Mouse (Mus musculus) lung, embryonic 14.5 days (tissue): Measurements from ENCODE around the gene Mrpl21. TPM values are rescaled to one million over a fixed set of nuclear protein-coding genes. Genes with fewer than 3 reads are reported as not detected.

ENCODE experiments used
- ATAC-seq: fragments of 200-750 bp; cut with Nextera tagmentation; 2 replicates; pipeline ENCODE4 v1.8.0; 2017; ENCODE audit warnings: mild to moderate bottlenecking, moderate TSS enrichment, moderate library complexity; ENCODE audit not compliant: insufficient read depth
- DNase-seq: peaks from one replicate; pipeline ENCODE4 v3.0.0-alpha.2; 2015
- H3K27ac ChIP-seq: fragments of 300-500 bp; sonication (generic); 2 replicates; pipeline ENCODE4 v1.5.1; 2014; ENCODE audit warnings: low read depth, mild to moderate bottlenecking, moderate library complexity
- H3K27me3 ChIP-seq: fragments of 300-500 bp; sonication (generic); 2 replicates; pipeline ENCODE4 v1.6.1; 2014; ENCODE audit warnings: low read length, control low read depth; ENCODE audit not compliant: insufficient read depth
- H3K36me3 ChIP-seq: fragments of 300-500 bp; sonication (generic); 2 replicates; pipeline ENCODE4 v1.6.1; 2014; ENCODE audit warnings: control low read depth; ENCODE audit not compliant: insufficient read depth
- H3K4me1 ChIP-seq: fragments of 300-500 bp; sonication (generic); 2 replicates; pipeline ENCODE4 v1.6.1; 2014; ENCODE audit warnings: antibody characterized with exemption, control low read depth; ENCODE audit not compliant: insufficient read depth
- H3K4me2 ChIP-seq: fragments of 300-500 bp; sonication (generic); 2 replicates; pipeline ENCODE4 v1.6.1; 2014; ENCODE audit warnings: mild to moderate bottlenecking
- H3K4me3 ChIP-seq: fragments of 300-500 bp; sonication (generic); 2 replicates; pipeline ENCODE4 v1.5.1; 2014; ENCODE audit warnings: low read depth, low read length
- H3K9ac ChIP-seq: fragments of 300-500 bp; sonication (generic); 2 replicates; pipeline ENCODE4 v1.6.1; 2014
- H3K9me3 ChIP-seq: fragments of 300-500 bp; sonication (generic); 2 replicates; pipeline ENCODE4 v1.6.1; 2016; ENCODE audit warnings: low read depth, low read length, control low read depth
- CTCF ChIP-seq: IDR thresholded peaks from 2 replicates; pipeline ENCODE4 v1.5.1; 2016; ENCODE audit warnings: antibody characterized with exemption, low read depth
- WGBS: fragments of 180-500 bp; shearing (Covaris S2); extraction: QIAGEN DNeasy Blood & Tissue Kit; methylation state at CpG from one replicate; pipeline ENCODE4 v1.1.7; 2014; 5-methylcytosine and 5-hydroxymethylcytosine counted together
- polyA plus RNA-seq: library from polyadenylated mRNA; unstranded; fragments of >200 nt; fragmentation: Nextera tagmentation; extraction: Ambion mirVana; gene quantifications from 2 replicates; pipeline ENCODE4 v1.2.1, GENCODE M21; 2014

The Mrpl21 gene
- polyA plus RNA-seq, 1 experiment from 2014 or later = 127 TPM

DNA sequence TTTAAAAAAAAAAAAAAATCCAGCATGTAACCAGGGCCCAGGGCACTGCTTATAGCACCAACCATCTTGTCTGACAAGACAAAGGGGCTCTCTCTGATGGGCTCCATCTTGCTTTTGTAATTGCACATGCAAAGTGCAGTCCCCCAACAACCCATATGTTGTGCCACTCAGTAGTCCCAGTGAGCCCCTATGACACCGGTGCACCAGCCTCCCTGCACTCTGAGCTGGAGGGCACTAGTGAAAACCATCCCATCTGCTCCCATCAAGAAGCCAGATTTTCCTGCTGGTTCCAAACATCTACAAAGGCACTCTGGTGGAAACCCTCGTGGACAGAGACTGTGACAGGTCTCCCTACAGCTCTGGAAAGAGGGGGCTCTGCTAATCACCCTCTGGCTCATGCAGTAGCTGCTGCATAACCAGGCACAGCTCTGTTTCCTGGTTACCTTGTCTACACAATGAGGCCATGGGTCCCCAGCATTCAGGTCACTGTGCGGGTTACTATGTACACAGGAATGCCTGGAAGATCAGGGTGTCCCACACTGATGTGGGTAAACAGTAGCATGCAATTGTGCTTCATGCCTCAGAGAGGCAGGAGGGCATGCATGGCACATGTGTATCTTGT lies 6.8 kb upstream of the Mrpl21 start:
- H3K4me1 ChIP-seq = no peaks in the 10 kb centered on the region
- WGBS = 84% methylated on average over 3 of the region's 3 CpGs
- TF ChIP-seq CTCF = no peak
- no peak overlapping the region for H3K4me3 ChIP-seq
- no peak for DNase-seq
- H3K36me3 ChIP-seq = peaks cover 71% of the 10 kb centered on the region
- H3K4me2 ChIP-seq = no peak overlapping the region
- H3K9ac ChIP-seq = no peak overlapping the region
- no peaks in the 10 kb centered on the region for H3K27me3 ChIP-seq
- ATAC-seq = no peak
- H3K9me3 ChIP-seq = no peaks in the 10 kb centered on the region
- H3K27ac ChIP-seq = no peak overlapping the region

DNA sequence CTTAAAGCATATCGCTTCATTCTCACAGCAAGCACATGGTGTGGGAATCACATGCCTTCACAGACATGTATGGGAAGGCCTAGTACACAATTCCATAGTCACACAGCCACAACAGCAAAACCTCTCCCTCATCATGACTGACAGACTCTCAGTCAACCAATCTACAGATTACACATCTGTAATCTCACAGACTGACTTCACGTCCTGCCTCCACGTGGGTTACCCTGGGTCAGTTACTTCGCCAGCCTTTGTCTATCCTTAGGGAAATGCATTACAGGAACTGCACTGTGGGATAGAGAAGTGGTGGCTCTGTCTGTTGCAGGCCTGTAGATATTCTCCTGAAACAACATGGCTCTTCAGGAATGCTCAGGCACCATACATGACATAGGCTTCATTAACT lies 815 bp upstream of the Mrpl21 start:
- ATAC-seq (no peak), DNase-seq (no peak)
- Histone ChIP-seq H3K4me1 (peaks cover 3% of the 10 kb centered on the region; the same call in 1 of the 2 replicates), H3K27ac (no peak overlapping the region), H3K27me3 (no peaks in the 10 kb centered on the region), H3K9me3 (no peaks in the 10 kb centered on the region), H3K9ac (peak overlapping the region; percentile 83), H3K4me3 (peak overlapping the region; percentile 81), H3K4me2 (peak overlapping the region; percentile 76), H3K36me3 (peaks cover 39% of the 10 kb centered on the region)
- WGBS = 65% methylated on average over 4 of the region's 4 CpGs
- no peak for TF ChIP-seq CTCF

- Histone ChIP-seq H3K4me3 (no peak overlapping the region), H3K27me3 (no peaks in the 10 kb centered on the region), H3K9ac (no peak overlapping the region), H3K4me1 (no peaks in the 10 kb centered on the region), H3K36me3 (peaks cover 62% of the 10 kb centered on the region), H3K27ac (no peak overlapping the region), H3K4me2 (no peak overlapping the region), H3K9me3 (no peaks in the 10 kb centered on the region)
- whole genome bisulfite sequencing = 89% methylated on average over 1 of the region's 1 CpGs
- ATAC-seq (no peak), DNase-seq (no peak)
- TF ChIP-seq CTCF = no peak
These were observed 6.3 kb downstream of the Mrpl21 start for GRCm38 (mm10) chr19:3289006-3289405.

DNA sequence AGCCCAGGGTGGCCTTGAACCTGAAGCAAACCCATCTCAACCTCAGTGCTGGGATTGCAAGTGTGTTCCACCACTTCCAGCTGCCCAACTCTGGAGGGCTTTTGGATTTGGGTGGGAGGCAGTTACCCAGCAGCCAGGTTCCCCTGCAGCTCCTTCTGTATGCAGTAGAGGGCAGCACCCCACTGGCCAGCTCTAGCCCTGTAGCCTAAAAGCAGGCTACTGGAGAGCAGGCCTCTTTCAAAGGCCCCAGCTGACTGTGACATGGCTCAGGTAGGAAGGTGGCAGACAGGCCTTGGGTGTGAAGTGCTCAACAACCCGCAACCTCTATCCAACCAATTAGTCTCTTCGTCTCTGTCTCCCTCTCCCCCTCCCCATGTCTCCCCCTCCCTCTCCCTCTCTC lies 9.3 kb downstream of the Mrpl21 start:
- ATAC-seq (peak; percentile 77; the same call in 1 of the 2 replicates), DNase-seq (peak; percentile 74)
- Histone ChIP-seq H3K36me3 (peaks cover 47% of the 10 kb centered on the region), H3K9ac (no peak overlapping the region), H3K9me3 (no peaks in the 10 kb centered on the region), H3K27ac (no peak overlapping the region), H3K27me3 (no peaks in the 10 kb centered on the region), H3K4me3 (no peak overlapping the region), H3K4me1 (no peaks in the 10 kb centered on the region), H3K4me2 (no peak overlapping the region)
- TF ChIP-seq CTCF = peak; percentile 80
- 60% methylated on average over 2 of the region's 2 CpGs for WGBS

- no peak overlapping the region for H3K4me3 ChIP-seq
- ATAC-seq (no peak), DNase-seq (no peak)
- H3K27ac ChIP-seq = no peak overlapping the region
- H3K36me3 ChIP-seq = peaks cover 40% of the 10 kb centered on the region
- H3K4me1 ChIP-seq = no peaks in the 10 kb centered on the region
- no peaks in the 10 kb centered on the region for H3K27me3 ChIP-seq
- H3K9ac ChIP-seq = no peak overlapping the region
- no peak for TF ChIP-seq CTCF
- no peak overlapping the region for H3K4me2 ChIP-seq
- WGBS = 81% methylated on average over 1 of the region's 1 CpGs
- no peaks in the 10 kb centered on the region for H3K9me3 ChIP-seq
These were observed 10.3 kb downstream of the Mrpl21 start for GRCm38 (mm10) chr19:3292993-3293392.

GRCm38 (mm10) chr19:3295245-3295644 lies 12.5 kb downstream of the Mrpl21 start:
- no peak for TF ChIP-seq CTCF
- Histone ChIP-seq H3K36me3 (peaks cover 20% of the 10 kb centered on the region), H3K4me2 (no peak overlapping the region), H3K27ac (no peak overlapping the region), H3K4me3 (no peak overlapping the region), H3K27me3 (no peaks in the 10 kb centered on the region), H3K9ac (no peak overlapping the region), H3K4me1 (no peaks in the 10 kb centered on the region), H3K9me3 (no peaks in the 10 kb centered on the region)
- ATAC-seq = no peak
- DNase-seq = no peak
- WGBS = 77% methylated on average over 6 of the region's 6 CpGs

DNA sequence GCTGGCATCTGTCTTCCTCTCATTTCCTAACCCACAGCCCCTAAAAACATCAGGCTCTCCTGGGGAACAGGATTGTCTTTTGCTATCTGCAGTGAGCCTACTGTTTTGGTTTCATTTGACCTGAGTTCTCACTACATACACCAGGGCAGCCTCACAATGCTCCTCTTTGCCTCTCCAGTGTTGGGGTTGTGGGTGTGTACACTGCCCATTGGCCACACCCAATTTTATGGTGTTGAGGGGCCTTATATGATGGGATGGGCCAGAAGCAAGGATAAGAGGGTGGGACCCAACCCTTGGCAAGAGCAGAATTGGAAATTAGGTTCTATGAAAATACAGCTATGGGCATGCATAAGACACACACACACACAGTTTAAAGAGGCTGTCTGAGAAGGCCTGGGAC lies 14.3 kb downstream of the Mrpl21 start:
- Histone ChIP-seq H3K27me3 (no peaks in the 10 kb centered on the region), H3K27ac (no peak overlapping the region), H3K9ac (no peak overlapping the region), H3K36me3 (0 out of 2 replicates have a peak, but pooled peaks cover 5% of the 10 kb centered on the region), H3K4me3 (no peak overlapping the region), H3K4me1 (no peaks in the 10 kb centered on the region), H3K4me2 (no peak overlapping the region), H3K9me3 (no peaks in the 10 kb centered on the region)
- ATAC-seq = no peak
- TF ChIP-seq CTCF = no peak
- DNase-seq = no peak
